Mouse (Mus musculus) midbrain, postnatal 0 days (tissue): ENCODE results near the gene Cenpj. TPM values are rescaled to one million over a fixed set of nuclear protein-coding genes. Genes with fewer than 3 reads are reported as not detected.
A peak's percentile ranks its signal among the peaks of the same experiment; 100 is the strongest.

Experiments used
- ATAC-seq: fragments of 200-750 bp; cut with Nextera tagmentation; 2 replicates; pipeline ENCODE4 v1.8.0; 2017; ENCODE audit warnings: moderate number of reproducible peaks, mild to moderate bottlenecking, moderate TSS enrichment, moderate library complexity; ENCODE audit not compliant: low FRiP score
- DNase-seq: peaks from one replicate; pipeline ENCODE4 v3.0.0-alpha.2; 2015; ENCODE audit warnings: low spot score
- H3K27ac ChIP-seq: fragments of 300-500 bp; sonication (generic); 2 replicates; pipeline ENCODE4 v1.5.1; 2014; ENCODE audit warnings: low read depth, mild to moderate bottlenecking, low read length, mixed read lengths
- H3K27me3 ChIP-seq: fragments of 300-500 bp; sonication (generic); 2 replicates; pipeline ENCODE4 v1.6.1; 2014; ENCODE audit warnings: low read length, control low read depth, mixed read lengths; ENCODE audit not compliant: insufficient read depth
- H3K36me3 ChIP-seq: fragments of 300-500 bp; sonication (generic); 2 replicates; pipeline ENCODE4 v1.6.1; 2014; ENCODE audit warnings: low read length, control low read depth, mixed read lengths; ENCODE audit not compliant: insufficient read depth
- H3K4me1 ChIP-seq: fragments of 300-500 bp; sonication (generic); 2 replicates; pipeline ENCODE4 v1.6.1; 2014; ENCODE audit warnings: mild to moderate bottlenecking, control low read depth, antibody characterized with exemption, low read length, mixed read lengths; ENCODE audit not compliant: insufficient read depth
- H3K4me2 ChIP-seq: fragments of 300-500 bp; sonication (generic); 2 replicates; pipeline ENCODE4 v1.6.1; 2014; ENCODE audit warnings: low read depth, mild to moderate bottlenecking, low read length, mixed read lengths; ENCODE audit not compliant: poor library complexity, severe bottlenecking
- H3K4me3 ChIP-seq: fragments of 300-500 bp; sonication (generic); 2 replicates; pipeline ENCODE4 v1.5.1; 2014; ENCODE audit warnings: low read depth, mild to moderate bottlenecking, low read length, moderate library complexity
- H3K9ac ChIP-seq: fragments of 300-500 bp; sonication (generic); replicated peaks from 2 replicates; pipeline ENCODE4 v1.6.1; 2014; ENCODE audit warnings: mild to moderate bottlenecking, low read length, moderate library complexity, mixed read lengths; ENCODE audit not compliant: poor library complexity, severe bottlenecking
- H3K9me3 ChIP-seq: fragments of 300-500 bp; sonication (generic); 2 replicates; pipeline ENCODE4 v1.6.1; 2016; ENCODE audit warnings: low read length, control low read depth
- CTCF ChIP-seq: IDR thresholded peaks from 2 replicates; pipeline ENCODE4 v1.5.1; 2016; ENCODE audit warnings: antibody characterized with exemption, mild to moderate bottlenecking
- whole genome bisulfite sequencing: fragments of 180-500 bp; shearing (Covaris S2); extraction: QIAGEN DNeasy Blood & Tissue Kit; methylation state at CpG from one replicate; pipeline ENCODE4 v1.1.7; 2014; 5-methylcytosine and 5-hydroxymethylcytosine counted together
- polyA plus RNA-seq: library from polyadenylated mRNA; unstranded; fragments of >200 nt; fragmentation: Nextera tagmentation; extraction: Ambion mirVana; gene quantifications from 2 replicates; pipeline ENCODE4 v1.2.1, GENCODE M21; 2015
- total RNA-seq: library from RNA; depleted of rRNA; stranded (reverse); fragments of >200 nt; gene quantifications from 2 replicates; pipeline ENCODE4 v1.2.3, GENCODE M21; 2014

Cenpj gene
- total and polyA plus RNA-seq, 2 experiments from 2014 or later = 2.0 to 2.8 TPM

GRCm38 (mm10) chr14:56602069-56602468 lies 26.8 kb upstream of the Cenpj start:
- no peak overlapping the region for H3K9ac ChIP-seq
- no peaks in the 10 kb centered on the region for H3K9me3 ChIP-seq
- no peak overlapping the region for H3K4me2 ChIP-seq
- 90% methylated on average over 9 of the region's 9 CpGs for WGBS
- no peak for ATAC-seq
- no peak for DNase-seq
- no peak overlapping the region for H3K4me3 ChIP-seq
- no peak overlapping the region for H3K27ac ChIP-seq
- no peaks in the 10 kb centered on the region for H3K36me3 ChIP-seq
- no peaks in the 10 kb centered on the region for H3K4me1 ChIP-seq
- no peak for TF ChIP-seq CTCF
- no peaks in the 10 kb centered on the region for H3K27me3 ChIP-seq

DNA sequence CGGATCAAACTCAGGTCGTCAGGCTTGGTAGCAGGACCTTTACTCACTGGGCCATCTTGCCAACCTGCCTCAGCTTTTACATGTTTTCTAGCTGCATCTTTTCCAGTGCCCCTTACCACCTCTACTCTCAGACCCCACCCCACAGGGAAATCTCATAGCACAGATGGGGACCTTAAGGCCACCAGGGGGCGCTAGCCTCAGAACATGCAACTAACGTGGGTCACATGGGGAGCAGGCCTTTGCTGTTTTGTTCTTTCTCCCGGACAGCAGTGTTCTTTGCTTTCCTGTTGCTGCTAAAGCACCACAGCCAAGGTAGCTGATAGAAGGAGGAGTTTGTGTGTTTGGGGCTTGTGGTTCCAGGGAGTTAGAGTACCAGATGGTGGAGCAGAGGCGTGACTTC lies 23.5 kb upstream of the Cenpj start:
- H3K36me3 ChIP-seq = no peaks in the 10 kb centered on the region
- WGBS = 47% methylated on average over 6 of the region's 6 CpGs
- no peaks in the 10 kb centered on the region for H3K27me3 ChIP-seq
- H3K4me3 ChIP-seq = no peak overlapping the region
- H3K27ac ChIP-seq = no peak overlapping the region
- no peak overlapping the region for H3K9ac ChIP-seq
- H3K4me2 ChIP-seq = no peak overlapping the region
- ATAC-seq (no peak), DNase-seq (peak; percentile 19)
- H3K9me3 ChIP-seq = no peaks in the 10 kb centered on the region
- no peaks in the 10 kb centered on the region for H3K4me1 ChIP-seq
- TF ChIP-seq CTCF = peak; percentile 61

DNA sequence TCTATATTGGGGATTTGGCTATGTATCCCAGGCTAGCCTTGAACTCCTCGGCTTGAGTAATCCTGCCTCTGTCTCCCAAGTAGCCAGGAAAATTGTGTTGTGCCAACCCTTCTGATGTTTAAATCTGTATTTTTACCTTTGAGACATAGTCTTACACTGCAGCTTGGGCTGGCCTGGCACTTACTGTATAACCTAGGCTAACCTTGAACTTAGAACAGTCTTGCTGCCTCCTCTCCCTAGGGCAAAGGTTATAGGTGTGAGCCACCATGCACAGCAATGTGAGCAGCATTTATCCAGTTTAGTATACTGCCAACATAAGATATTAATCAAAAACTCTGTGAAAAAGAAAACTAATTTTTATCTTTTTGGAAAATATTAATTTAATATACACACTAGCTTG lies 19.6 kb upstream of the Cenpj start:
- Histone ChIP-seq H3K9me3 (no peaks in the 10 kb centered on the region), H3K27me3 (no peaks in the 10 kb centered on the region), H3K9ac (no peak overlapping the region), H3K36me3 (no peaks in the 10 kb centered on the region), H3K27ac (no peak overlapping the region), H3K4me1 (no peaks in the 10 kb centered on the region), H3K4me3 (no peak overlapping the region), H3K4me2 (no peak overlapping the region)
- DNase-seq = no peak
- WGBS = 92% methylated on average over 1 of the region's 1 CpGs
- no peak for TF ChIP-seq CTCF
- ATAC-seq = no peak

DNA sequence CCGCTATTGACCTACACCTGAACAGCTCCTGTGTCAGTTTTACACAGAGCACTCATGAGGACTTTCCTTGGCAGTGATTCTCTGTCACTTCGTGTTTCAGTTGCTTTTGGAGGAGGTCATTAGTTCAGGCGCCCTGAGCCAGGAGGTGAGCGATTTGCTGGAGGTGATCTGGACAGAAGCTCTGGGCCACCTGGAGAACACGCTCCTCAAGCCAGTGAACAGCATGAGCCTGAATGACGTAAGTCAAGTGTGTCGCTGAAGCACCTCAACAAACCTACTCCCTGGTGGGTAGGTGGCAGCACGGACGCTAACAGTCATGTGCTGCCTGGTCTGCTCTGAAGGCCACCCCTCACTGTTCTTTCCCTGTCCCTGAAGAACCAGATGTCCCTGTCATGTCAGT lies 17.0 kb upstream of the Cenpj start:
- H3K9ac ChIP-seq = no peak overlapping the region
- H3K27ac ChIP-seq = no peak overlapping the region
- H3K4me2 ChIP-seq = no peak overlapping the region
- H3K27me3 ChIP-seq = no peaks in the 10 kb centered on the region
- TF ChIP-seq CTCF = no peak
- no peak overlapping the region for H3K4me3 ChIP-seq
- DNase-seq (no peak), ATAC-seq (no peak)
- H3K4me1 ChIP-seq = no peaks in the 10 kb centered on the region
- H3K9me3 ChIP-seq = no peaks in the 10 kb centered on the region
- H3K36me3 ChIP-seq = no peaks in the 10 kb centered on the region
- WGBS = 96% methylated on average over 9 of the region's 9 CpGs

DNA sequence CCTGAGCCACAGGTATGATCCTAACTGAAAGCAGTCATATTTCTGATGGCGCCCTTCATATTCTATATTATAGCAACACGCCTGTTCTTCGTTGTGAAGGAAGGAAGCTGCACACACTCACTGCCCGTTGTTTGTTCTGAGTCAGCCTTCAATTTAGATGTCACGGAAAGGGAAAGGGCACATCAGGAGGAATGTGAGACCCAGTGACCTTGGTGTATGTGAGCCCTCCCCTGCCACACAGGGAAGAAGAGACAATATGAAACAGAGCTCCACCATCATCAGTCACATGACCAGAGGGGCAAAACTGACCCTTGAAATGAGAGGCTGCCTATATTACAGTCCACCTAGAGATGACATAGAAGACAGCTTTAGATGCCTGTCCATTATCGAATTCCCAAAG lies 7.1 kb upstream of the Cenpj start:
- Histone ChIP-seq H3K27me3 (no peaks in the 10 kb centered on the region), H3K9me3 (no peaks in the 10 kb centered on the region), H3K9ac (no peak overlapping the region), H3K36me3 (no peaks in the 10 kb centered on the region), H3K4me3 (no peak overlapping the region), H3K27ac (no peak overlapping the region), H3K4me2 (no peak overlapping the region), H3K4me1 (no peaks in the 10 kb centered on the region)
- 92% methylated on average over 6 of the region's 6 CpGs for WGBS
- DNase-seq (no peak), ATAC-seq (no peak)
- TF ChIP-seq CTCF = no peak

DNA sequence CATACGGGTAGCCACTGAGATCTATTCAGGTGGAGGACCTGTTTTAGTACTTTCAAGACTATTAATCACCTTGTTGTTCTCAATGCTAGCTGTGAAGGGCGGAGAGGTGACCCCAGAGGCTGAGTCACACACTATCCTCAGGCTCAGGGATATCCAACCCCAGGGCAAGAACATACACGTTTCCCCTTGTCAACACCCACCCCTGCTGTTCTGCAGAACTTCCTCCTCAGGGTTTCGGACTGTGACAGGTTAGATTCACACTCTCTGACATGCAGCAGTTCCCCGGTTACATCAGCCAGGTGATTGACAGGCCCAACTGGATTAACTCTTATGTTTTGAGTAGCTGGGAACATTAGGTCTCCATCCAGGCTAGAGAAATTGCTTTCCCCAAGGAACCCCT lies 5.9 kb upstream of the Cenpj start:
- no peak for TF ChIP-seq CTCF
- Histone ChIP-seq H3K36me3 (no peaks in the 10 kb centered on the region), H3K9ac (no peak overlapping the region), H3K9me3 (no peaks in the 10 kb centered on the region), H3K27me3 (no peaks in the 10 kb centered on the region), H3K4me3 (no peak overlapping the region), H3K4me2 (no peak overlapping the region), H3K27ac (no peak overlapping the region), H3K4me1 (no peaks in the 10 kb centered on the region)
- no peak for DNase-seq
- no peak for ATAC-seq
- WGBS = 71% methylated on average over 5 of the region's 5 CpGs

- no peak overlapping the region for H3K9ac ChIP-seq
- no peaks in the 10 kb centered on the region for H3K36me3 ChIP-seq
- no peak overlapping the region for H3K4me3 ChIP-seq
- no peak overlapping the region for H3K27ac ChIP-seq
- H3K9me3 ChIP-seq = no peaks in the 10 kb centered on the region
- H3K27me3 ChIP-seq = no peaks in the 10 kb centered on the region
- TF ChIP-seq CTCF = no peak
- ATAC-seq (no peak), DNase-seq (no peak)
- 61% methylated on average over 8 of the region's 8 CpGs for WGBS
- no peaks in the 10 kb centered on the region for H3K4me1 ChIP-seq
- no peak overlapping the region for H3K4me2 ChIP-seq
Observed at GRCm38 (mm10) chr14:56579011-56579410, 3.8 kb upstream of the Cenpj start.
